Mouse (Mus musculus) small intestine, adult 2 months (tissue): Measurements from ENCODE around the gene Kcnk6. TPM values are rescaled to one million over a fixed set of nuclear protein-coding genes. Genes with fewer than 3 reads are reported as not detected.
A peak's percentile ranks its signal among the peaks of the same experiment; 100 is the strongest.
"Not testable (repeated sequence)": the region's sequence is repeated elsewhere in the genome, so short reads cannot be mapped to it uniquely, and the experiment has no call there.

ENCODE experiments used
- H3K27ac ChIP-seq: fragments of 200-500 bp; 2 replicates; pipeline ENCODE4 v1.5.1; 2012; ENCODE audit warnings: low read depth, low read length, control low read depth, inconsistent platforms; ENCODE audit not compliant: insufficient read depth
- H3K27me3 ChIP-seq: fragments of 200-500 bp; 2 replicates; pipeline ENCODE4 v1.6.1; 2012; ENCODE audit warnings: mild to moderate bottlenecking, moderate library complexity, low read length, inconsistent platforms; ENCODE audit not compliant: control insufficient read depth, insufficient read depth
- H3K36me3 ChIP-seq: fragments of 200-500 bp; 2 replicates; pipeline ENCODE4 v1.6.1; 2012; ENCODE audit warnings: mild to moderate bottlenecking, low read length, control low read depth, inconsistent platforms; ENCODE audit not compliant: control insufficient read depth, insufficient read depth
- H3K4me1 ChIP-seq: fragments of 200-500 bp; 2 replicates; pipeline ENCODE4 v1.6.1; 2012; ENCODE audit warnings: low read length, inconsistent platforms, mixed read lengths; ENCODE audit not compliant: control insufficient read depth, insufficient read depth, insufficient read length
- H3K4me3 ChIP-seq: fragments of 200-500 bp; 2 replicates; pipeline ENCODE4 v1.5.1; 2012; ENCODE audit warnings: low read depth, mild to moderate bottlenecking, control low read depth, inconsistent platforms, low read length, moderate library complexity
- CTCF ChIP-seq: fragments of 200-500 bp; IDR thresholded peaks from 2 replicates; pipeline ENCODE4 v1.5.1; 2012; ENCODE audit warnings: low read depth, mild to moderate bottlenecking, control low read depth, inconsistent platforms, low read length, moderate library complexity, mixed read lengths; ENCODE audit not compliant: insufficient replicate concordance, insufficient read length; ENCODE audit errors: extremely low read depth
- POLR2A ChIP-seq: fragments of 200-500 bp; IDR thresholded peaks from 2 replicates; pipeline ENCODE4 v1.6.1; 2012; ENCODE audit warnings: low read depth, mild to moderate bottlenecking, control low read depth, inconsistent platforms, low read length, moderate library complexity
- WGBS: fragments of 180-500 bp; shearing (Covaris S2); methylation state at CpG from one replicate; pipeline ENCODE4 v1.1.7; 2018; 5-methylcytosine and 5-hydroxymethylcytosine counted together
- polyA plus RNA-seq: library from polyadenylated mRNA; depleted of rRNA; stranded (reverse); fragments of >200 nt; gene quantifications from 2 replicates; pipeline ENCODE4 v1.2.3, GENCODE M21; 2012

Kcnk6 gene
- polyA plus RNA-seq, 1 experiment, result 42.4 TPM

GRCm38 (mm10) chr7:29246619-29247313 lies 14.5 kb upstream of the Kcnk6 start:
- peak overlapping the region; percentile 100 for H3K27ac ChIP-seq
- H3K4me3 ChIP-seq, result peak overlapping the region; percentile 90
- H3K4me1 ChIP-seq, result peaks cover 22% of the 10 kb centered on the region
- peaks cover 20% of the 10 kb centered on the region for H3K36me3 ChIP-seq
- H3K27me3 ChIP-seq, result no peaks in the 10 kb centered on the region
- 47% methylated on average over 21 of the region's 21 CpGs for WGBS
- TF ChIP-seq POLR2A (no peak), CTCF (no peak)

DNA sequence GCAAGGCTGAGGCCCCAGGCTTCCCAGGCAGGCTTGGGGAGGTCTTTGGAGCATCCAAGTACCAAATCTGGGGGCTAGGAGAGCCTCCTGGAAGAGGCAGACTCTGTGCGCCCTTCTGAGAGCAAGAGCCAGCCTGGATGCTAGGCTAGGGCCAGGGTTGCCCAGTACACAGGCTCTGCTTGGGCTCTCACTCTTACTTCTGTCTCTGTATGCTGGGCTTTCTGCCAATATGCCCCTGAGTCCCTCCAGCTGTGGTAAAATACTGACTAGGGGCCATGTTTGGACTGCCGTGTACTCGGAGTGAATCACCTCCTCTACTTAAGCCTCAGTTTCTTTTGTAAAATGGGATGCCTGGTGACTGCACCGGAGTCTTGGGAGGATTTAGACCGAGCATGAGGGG lies 13.7 kb upstream of the Kcnk6 start:
- peaks cover 20% of the 10 kb centered on the region for H3K36me3 ChIP-seq
- 0 out of 2 replicates have a peak, but pooled peaks have one; percentile 5 for TF ChIP-seq POLR2A
- no peak for TF ChIP-seq CTCF
- H3K27ac ChIP-seq, result peak overlapping the region; percentile 100
- no peaks in the 10 kb centered on the region for H3K27me3 ChIP-seq
- WGBS, result 79% methylated on average over 5 of the region's 5 CpGs
- H3K4me1 ChIP-seq, result peaks cover 20% of the 10 kb centered on the region
- peak overlapping the region; percentile 90 for H3K4me3 ChIP-seq

GRCm38 (mm10) chr7:29244732-29245416 lies 12.6 kb upstream of the Kcnk6 start:
- no peaks in the 10 kb centered on the region for H3K27me3 ChIP-seq
- 0 out of 2 replicates have a peak overlapping the region, but pooled peaks have one; percentile 90 for H3K4me3 ChIP-seq
- peaks cover 20% of the 10 kb centered on the region for H3K36me3 ChIP-seq
- peak overlapping the region; percentile 100 for H3K27ac ChIP-seq
- peaks cover 14% of the 10 kb centered on the region for H3K4me1 ChIP-seq
- TF ChIP-seq CTCF, result peak; percentile 76
- TF ChIP-seq POLR2A, result no peak
- 78% methylated on average over 7 of the region's 7 CpGs for WGBS

- TF ChIP-seq CTCF (no peak), POLR2A (peak; percentile 65; the same call in 1 of the 2 replicates)
- H3K27me3 ChIP-seq, result no peaks in the 10 kb centered on the region
- H3K27ac ChIP-seq, result peak within 1 kb of the TSS; percentile 73
- peak within 1 kb of the TSS; percentile 61 for H3K4me3 ChIP-seq
- no peaks in the 10 kb centered on the region for H3K36me3 ChIP-seq
- H3K4me1 ChIP-seq, result peaks cover 6% of the 10 kb centered on the region; the same call in 1 of the 2 replicates
- under 1% methylated on average over 60 of the region's 60 CpGs for WGBS
Measured at GRCm38 (mm10) chr7:29238019-29238967, 6.0 kb upstream of the Kcnk6 start, which contains the start of gene Yif1b. Gene Yif1b (plus strand): TSS chr7:29238329.

DNA sequence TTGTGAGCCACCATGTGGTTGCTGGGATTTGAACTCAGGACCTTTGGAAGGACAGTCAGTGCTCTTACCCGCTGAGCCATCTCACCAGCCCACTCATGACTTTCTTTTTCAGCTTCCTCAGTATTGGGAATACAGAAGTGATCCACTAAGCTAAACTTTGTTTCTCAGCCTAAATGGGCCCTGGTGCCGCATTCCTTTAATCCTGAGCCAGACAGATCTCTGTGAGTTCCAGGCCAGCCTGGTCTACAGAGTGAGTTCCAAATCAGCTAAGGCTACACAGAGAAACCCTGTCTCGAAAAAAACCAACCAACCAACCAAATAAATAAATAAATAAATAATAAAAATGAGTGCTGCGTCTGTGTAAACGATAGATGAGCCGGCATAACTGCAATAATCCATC lies 5.3 kb upstream of the Kcnk6 start:
- H3K27ac ChIP-seq, result peak overlapping the region; percentile 73
- H3K4me3 ChIP-seq, result peak overlapping the region; percentile 23; the same call in 1 of the 2 replicates
- H3K4me1 ChIP-seq, H3K27me3 ChIP-seq, H3K36me3 ChIP-seq: not testable (repeated sequence)
- WGBS, result 22% methylated on average over 6 of the region's 6 CpGs

DNA sequence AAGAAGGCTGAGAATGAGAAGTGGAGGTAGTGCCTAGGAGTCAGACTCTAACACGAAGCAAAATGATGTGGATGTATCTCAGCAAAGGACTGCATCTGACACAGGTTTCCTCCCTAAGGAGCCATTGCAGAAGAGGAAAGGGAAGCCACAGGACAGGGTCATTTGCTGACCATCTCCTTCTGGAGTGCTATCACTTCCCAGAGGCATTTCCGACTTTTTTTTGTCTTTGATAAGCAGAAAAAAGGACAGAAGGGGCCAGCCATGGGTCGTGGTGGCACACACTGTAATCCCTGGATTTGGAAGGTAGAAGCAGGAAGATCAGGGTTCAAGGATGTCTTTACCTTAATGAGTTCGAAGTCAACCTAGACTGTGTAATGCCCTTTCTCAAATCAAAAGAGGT lies 4.3 kb upstream of the Kcnk6 start:
- no peak for TF ChIP-seq CTCF
- TF ChIP-seq POLR2A, result no peak
- H3K27ac ChIP-seq, result no peak overlapping the region
- no peak overlapping the region for H3K4me3 ChIP-seq
- H3K4me1 ChIP-seq, result peaks cover 6% of the 10 kb centered on the region; the same call in 1 of the 2 replicates
- no peaks in the 10 kb centered on the region for H3K27me3 ChIP-seq
- H3K36me3 ChIP-seq, result no peaks in the 10 kb centered on the region
- WGBS, result 71% methylated on average over 4 of the region's 4 CpGs

GRCm38 (mm10) chr7:29234661-29235060 lies 2.3 kb upstream of the Kcnk6 start:
- Histone ChIP-seq H3K27ac (no peak overlapping the region), H3K4me1 (peaks cover 6% of the 10 kb centered on the region; the same call in 1 of the 2 replicates), H3K4me3 (no peak overlapping the region), H3K27me3 (no peaks in the 10 kb centered on the region), H3K36me3 (no peaks in the 10 kb centered on the region)
- TF ChIP-seq POLR2A, result no peak
- 88% methylated on average over 5 of the region's 5 CpGs for WGBS
